Mouse (Mus musculus): ENCODE measurements around the gene Hnrnpl.

Hnrnpl gene

DNA sequence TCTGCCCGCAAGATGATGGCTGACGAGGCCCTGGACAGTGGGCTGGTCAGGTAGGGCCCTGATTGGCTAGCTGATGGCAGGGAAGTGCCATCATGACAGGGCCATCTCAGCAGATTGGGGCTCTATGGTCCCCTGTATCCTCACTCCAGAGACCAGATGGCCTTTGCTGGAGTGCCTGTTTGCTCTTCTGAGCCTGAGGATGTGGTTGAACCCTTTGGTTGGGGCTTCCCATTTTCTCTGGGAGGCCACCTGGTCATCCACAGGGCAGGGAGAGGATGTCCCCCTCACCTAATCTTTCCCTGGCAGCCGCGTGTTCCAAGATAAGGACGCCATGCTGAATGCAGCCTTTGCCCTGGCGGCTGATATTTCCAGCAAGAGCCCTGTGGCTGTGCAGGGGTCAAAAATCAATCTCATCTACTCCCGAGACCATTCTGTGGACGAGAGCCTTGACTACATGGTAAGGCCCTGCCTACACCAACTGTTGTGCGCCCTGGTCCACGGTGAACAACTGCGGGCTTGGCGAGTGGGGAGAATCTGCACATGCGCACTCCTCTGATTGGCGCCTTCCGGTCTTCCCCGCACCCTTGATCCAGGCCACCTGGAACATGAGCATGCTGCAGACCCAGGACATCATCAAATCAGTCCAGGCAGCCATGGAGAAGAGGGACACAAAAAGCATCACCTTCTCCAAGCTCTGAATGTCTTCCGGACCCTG, 23.2 kb downstream of the Hnrnpl start:
- no peak for DNase-seq

DNA sequence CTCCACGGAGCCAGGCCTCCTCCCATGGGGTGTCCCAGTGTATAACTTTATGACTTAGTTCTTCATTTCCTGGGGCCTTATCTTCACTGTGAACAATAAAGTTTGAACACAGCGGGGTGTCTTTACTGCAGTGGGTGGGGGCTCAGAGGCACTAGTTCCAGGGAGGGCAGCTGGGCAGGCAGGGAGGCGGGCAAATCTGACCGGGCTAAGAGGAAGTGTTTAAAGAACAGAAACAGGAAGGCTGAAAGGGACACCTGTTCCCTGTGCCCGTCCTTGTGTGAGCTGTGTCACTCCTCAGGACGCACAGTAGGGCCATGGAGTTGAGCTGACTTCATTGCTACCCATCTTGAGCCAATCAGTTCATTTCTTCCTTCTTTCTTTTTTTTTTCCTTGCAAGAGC, 23.8 kb downstream of the Hnrnpl start:
- no peak for DNase-seq

DNA sequence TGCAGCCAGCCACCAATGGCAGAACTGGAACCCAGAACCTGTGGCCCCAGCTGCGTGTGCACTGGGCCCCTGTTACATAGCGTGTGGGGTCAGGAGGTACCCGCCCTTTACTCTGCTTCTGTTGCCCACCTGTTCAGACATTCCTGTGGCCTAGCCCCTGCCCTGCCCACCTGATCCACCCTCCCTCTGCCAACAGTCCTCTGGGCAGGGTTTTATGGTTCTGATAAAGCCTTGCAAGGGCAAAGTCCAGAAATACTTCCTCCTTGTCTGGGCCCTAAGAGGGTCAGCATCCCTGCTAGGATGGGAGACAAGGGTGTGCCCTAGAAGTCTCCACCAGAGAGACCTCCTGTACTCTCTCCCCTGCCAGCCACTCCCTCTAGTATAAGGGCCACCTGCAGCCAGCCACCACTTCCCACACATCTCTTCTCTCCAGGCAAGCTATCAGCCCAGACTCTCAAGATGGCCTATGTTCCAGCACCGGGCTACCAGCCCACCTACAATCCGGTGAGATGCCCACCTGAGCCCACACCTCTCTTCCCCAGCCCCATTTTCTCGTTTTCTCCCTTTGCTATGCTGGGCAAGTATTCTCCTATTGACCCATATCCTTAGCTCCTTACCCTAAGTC, 25.5 kb downstream of the Hnrnpl start, which contains the start of gene Lgals4:
Gene Lgals4 (plus strand): TSS at position 132 of the 625 bp plus-strand sequence.
- DNase-seq: no peak

DNA sequence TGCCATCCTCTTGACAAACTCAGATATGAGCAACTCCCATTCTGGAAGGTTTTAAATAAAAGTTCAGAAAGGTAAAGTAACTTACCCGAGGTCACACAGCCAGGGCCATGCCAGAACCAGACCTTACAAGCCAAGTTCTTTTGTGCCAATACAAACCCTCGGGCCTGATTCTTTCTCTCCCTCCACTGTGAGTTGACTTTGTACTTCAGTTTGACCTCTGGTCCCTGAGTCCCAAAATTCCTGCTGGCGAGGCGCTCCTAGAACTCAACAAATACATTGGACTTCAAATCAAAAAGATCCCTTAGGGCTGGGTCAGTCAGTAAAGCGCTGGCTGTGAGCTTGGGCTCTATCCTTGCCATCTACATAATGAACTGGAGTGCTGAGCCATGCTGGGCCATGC, 28.6 kb downstream of the Hnrnpl start:
- DNase-seq: no peak

DNA sequence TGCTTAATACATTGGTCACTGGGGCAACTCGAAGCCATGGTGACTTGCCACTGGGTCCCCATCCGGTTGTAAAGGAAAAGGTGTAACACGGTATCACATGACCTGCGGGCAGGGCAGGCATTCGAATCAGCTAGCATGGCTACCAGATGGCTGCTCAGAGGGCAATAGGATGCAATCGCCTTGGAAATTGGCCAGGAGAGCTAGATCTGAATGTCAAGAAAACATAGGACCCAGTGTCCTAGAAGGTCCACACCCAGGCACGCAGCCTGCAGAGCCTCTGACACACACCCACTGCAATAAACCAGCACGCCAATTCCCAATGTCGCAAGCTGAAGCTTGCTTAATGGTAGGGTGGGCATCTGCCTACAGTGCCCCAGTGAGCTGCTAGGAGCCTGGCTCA, 30.0 kb downstream of the Hnrnpl start:
- DNase-seq: no peak

DNA sequence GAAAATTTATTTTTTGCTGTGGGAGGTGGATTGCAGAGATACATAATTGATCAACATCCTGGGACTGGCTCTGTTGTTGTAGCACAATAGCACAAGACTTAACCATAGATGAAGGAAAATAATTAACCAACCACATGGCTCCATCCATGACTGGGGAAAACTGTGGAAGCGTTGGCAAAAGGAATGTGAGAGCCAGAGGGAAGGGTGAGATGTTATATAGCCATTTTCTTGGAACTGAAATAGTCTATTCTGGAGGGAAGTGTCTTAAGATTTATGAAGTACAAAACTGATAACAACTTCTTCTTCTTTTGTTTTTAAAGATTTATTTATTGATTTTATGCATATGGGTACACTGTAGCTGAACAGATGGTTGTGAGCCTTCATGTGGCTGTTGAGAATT, 38.9 kb downstream of the Hnrnpl start:
- DNase-seq: no peak

DNA sequence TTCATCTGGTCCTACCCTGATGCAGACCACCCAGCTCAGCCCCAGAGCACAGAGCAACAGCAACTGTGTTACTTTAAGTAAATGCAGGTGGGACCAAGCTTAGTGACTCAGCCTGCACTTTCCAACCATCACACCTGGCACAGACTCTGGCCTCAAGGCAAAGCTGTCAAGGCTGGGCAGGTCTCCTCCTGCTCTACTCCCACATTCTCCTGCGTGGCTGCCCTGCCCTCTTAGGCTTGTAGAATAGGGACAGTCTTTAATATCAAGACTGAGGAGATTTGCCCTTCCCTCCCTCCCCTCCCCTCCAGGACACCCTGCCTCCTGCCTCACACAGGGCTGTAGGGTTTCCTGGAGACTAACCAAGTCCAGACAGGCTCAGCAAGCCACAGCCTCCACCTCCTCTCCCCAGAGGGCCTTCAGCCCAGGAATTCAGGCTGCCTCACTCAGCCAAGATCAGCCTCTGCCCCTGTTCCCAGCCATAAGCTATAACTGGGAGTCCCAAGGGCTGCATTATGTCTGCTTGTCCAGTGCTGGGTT, 41.4 kb downstream of the Hnrnpl start:
- DNase-seq: no peak

DNA sequence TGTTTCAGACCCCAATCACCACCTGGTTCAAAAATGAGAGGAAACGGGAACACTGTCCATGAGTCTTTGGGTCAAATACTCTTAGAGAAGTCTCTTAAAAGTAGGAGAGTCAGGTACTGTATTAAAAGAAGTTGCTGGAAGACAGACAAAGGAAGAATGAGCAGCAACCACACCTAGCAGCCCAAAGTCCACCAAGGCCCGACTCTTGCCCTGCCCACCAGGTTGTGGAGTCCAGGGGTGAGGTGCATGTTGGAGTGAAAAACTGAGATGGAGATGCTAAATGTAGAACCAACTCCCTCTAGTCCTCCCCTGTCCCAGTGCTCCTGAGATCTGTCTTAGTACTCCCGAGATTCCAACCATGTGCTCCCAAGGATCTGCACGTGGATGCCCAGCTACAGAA, 42.3 kb downstream of the Hnrnpl start:
- no peak for DNase-seq

DNA sequence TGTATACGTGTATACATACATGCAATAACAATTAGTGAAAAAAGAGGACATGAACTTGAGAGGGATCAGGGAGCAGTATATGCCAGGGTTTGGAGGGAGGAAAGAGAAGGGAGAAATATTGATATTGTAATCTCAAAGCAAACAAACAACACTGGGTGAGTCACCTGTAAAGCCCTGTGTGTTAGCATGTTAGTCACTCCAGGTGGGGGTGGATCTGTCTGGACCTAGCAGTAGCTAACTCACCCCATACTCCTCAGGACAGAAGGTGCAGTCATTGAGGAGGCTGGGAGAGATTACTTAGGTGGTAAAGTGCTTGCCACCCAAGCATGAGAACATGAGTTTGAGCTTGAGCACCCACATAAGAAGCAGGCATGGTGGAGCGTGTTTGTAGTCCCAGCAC, 51.6 kb downstream of the Hnrnpl start:
- DNase-seq: no peak

DNA sequence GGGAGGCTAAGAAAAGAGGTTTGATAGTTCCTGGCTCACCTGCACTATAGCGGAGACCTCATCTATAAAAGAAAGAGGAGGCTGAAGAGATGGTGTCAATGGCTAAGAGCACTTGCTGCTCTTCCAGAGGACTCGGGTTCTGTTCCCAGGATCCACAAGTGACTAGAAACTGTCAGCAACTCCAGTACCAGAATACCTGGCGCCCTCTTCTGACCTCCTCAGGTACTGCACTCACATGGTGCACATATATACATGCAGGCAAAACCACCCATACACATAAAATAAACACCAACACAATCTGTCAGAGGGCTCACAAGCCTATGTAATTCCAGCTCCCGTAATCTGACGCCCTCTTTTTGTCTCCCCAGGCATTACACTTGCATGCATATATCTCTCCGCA, 52.6 kb downstream of the Hnrnpl start:
- DNase-seq: no peak

DNA sequence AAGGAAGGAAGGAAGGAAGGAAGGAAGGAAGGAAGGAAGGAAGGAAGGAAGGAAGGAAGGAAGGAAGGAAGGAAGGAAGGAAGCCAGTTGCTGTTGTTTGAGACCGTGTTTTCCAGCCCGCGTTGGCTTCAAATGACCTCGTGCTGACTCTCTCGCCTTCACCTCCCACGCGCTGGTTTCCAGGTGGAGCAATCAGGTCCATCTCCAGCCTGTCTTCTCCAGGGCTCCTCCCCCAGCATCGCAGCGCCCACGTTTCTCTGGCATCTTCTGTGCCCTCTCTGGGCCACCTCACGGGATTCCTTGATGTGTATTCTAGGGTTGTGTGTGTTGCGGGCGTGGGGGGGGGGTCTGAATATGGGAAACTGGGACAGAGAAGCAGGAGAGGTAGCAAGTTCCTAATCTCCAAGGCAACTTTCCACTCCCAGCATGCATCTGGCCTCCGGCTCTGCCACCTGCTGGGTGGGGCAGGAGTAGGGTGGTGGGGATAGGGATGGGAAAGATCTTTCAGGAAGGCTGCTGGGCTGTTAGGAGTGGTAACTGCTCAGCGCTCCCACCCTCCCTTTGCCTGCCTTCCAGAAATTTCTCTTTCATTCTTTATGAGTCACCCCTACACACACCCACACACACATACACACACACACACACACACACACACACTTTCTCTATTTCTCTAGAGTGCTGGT, 54.6 kb downstream of the Hnrnpl start:
- DNase-seq: no peak

DNA sequence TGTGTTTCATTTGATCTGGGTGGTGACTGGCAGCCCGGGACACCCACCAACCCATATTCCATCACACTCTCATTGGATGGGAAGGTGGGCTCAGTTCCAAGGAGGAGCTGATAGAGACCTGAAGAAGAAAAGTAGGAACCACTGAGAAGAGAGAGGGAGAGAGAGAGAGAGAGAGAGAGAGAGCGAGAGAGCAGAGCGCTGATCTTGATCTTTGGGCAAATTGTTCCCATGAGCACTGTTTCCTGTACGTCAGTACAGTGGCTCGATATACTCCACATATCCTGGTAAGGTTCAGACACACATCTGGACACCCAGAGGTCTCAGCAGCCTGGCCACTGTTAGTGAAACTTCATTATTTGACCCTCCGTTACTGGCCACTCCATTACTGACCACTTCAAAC, 55.2 kb downstream of the Hnrnpl start, which contains the start of gene Lgals7:
Gene Lgals7 (plus strand): TSS at position 314 of the 400 bp plus-strand sequence.
- no peak for DNase-seq

DNA sequence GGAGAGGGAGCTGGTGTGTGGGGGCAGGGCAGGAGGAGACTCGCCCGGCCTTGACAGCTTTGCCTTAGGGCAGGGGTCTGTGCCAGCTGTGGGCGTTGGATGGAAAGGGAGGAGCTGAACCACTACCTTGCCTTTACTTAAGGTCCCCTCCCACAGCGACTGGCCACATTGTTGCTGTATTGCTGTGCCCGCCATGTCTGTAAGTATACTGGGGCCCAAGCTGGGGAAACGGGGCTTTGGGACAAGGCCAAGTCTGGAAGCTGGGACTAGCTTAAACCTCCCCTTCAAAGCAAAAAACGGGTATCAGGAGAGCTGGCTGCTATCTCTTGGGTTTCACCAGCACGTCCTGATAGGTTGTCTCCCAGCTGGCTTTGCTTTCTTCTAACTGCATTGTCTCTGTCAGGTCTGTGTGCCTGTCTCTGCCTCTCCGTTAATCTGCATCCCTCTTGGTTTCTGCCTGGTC, 56.0 kb downstream of the Hnrnpl start:
- no peak for DNase-seq

DNA sequence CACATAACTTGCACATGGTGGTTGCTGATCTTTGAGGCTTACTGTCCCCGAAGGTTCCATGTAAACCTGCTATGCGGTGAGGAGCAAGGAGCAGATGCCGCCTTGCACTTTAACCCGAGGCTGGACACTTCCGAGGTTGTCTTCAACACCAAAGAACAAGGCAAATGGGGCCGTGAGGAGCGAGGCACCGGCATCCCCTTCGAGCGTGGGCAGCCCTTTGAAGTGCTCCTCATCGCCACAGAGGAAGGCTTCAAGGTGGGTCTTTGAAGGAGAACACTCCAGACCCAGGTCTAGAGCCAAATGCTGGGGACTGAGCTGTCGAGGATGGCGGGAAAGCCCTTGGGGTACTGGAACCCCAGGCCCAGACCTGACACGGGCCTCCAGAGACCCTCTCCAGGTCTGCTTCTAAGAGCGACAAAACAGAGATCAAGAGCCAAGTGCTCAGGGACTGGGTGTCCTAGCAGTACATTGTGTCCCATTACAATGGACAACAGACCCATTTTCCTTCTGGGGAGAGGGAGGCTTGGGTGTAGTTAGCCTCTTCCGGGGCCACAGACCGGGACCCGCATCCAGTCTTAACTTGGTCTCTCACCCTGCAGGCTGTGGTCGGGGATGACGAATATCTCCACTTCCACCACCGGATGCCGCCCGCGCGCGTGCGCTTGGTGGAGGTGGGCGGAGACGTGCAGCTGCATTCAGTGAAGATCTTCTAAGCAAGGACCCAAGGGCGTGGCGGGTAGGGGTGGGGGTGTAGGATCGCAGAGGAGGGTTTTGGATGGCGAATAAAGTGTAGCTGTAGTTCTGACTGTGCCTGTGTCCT, 57.4 kb downstream of the Hnrnpl start:
- peak; percentile 97 to 99 for DNase-seq

DNA sequence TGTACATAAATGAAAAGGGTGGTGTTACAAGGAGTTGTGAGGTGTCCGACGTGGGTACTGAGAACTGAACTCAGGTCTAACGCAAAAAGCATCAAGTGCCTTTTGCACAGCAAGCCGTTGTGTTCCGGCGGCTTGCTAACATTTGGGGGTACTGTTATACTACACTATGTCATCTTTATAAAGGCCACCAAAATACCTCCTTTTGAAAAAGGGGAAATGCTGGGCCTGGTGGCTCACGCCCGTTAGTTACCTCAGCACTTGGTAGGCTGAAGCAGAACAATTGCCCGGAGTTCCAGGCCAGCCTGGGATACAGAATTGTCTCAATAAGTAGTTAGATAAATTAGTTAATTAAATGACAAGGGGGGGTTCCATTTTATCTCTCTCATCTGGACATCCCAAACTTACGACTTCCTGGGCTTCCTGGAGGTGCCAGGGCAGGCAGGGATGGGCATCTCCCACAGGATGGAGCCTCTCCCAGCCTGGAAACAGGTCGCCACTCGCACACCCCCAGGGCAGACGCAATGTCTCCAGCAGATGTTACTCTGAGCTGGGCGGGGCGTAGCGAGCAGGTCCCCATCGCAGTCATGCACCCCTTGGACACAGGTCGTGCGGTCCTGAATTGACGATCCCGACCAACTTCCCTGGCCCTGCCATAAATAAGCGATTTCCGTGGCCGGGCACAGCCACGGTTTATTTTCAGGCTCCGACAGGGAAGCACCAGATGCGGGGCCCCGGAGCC, 58.6 kb downstream of the Hnrnpl start:
- DNase-seq: no peak

DNA sequence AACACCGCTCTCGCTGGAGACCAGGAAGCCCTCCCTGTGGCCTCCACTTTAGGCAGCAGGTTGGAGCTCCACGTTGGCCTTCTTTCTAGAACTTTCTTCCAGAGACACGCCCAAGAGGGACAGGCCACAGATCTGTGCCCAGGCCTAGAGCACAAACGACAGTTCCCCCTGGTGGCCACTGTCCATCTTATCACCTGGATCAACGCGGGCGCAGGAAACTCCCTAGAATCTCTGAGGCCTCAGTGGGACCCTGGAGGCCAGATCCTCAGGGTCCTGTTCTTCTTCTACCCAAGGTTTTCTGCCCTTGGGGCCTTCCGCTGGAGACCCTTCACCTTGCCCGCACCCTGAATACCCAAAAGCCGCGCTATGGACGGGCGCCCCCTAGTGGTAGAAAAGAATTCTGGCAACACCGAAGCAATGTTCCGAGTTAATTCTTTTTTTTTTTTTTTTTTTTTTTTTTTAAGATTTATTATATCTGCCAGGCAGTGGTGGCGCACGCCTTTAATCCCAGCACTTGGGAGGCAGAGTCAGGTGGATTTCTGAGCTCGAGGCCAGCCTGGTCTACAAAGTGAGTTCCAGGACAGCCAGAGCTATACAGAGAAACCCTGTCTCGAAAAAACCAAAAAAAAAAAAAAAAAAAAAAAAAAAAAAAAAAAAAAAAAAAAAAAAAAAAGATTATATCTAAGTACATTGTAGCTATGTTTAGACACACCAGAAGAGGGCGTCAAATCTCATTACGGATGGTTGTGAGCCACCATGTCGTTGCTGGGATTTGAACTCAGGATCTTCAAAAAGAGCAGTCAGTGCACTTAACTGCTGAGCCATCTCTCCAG, 59.4 kb downstream of the Hnrnpl start:
- peak; percentile 40 to 58 for DNase-seq

DNA sequence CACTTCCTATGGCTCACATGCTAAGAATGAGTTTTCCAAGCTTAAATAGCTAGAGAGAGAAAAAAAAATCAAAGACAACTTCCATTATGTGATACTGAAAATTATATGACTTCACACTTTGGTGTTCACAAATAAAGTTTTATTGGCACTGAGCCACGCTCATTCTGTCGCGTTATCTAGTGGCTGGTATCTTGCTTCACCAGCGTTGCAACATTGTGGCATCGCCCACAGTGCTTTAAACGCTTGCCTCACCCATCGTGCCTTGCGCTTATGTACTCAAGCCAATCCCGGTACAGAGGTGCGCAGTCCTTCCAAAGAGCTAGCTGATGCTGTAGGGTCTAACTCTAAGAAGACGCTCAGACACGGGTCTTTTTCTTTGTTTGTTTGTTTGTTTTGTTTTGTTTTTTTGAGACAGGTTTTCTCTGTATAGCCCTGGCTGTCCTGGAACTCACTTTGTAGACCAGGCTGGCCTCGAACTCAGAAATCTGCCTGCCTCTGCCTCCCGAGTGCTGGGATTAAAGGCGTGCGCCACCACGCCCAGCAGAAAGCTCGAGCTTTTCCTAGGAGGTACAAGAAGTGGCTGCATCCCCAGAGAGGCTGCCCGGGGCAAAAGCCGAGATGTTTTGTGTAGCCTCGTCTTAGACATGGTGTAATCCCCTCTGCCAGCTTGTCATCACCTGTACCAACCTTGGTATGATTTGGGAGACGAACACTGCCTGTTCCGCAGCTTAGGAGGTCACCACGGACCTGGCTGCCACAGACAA, 62.7 kb downstream of the Hnrnpl start:
- no peak for DNase-seq

All from thymus, adult 18-20 months (tissue).